Mouse (Mus musculus) lung, postnatal 0 days (tissue): ENCODE data around the gene Ntn4. TPM values are rescaled to one million over a fixed set of nuclear protein-coding genes. Genes with fewer than 3 reads are reported as not detected.

Experiments
- ATAC-seq: fragments of 200-750 bp; cut with Nextera tagmentation; 2 replicates; pipeline ENCODE4 v1.8.0; 2017; ENCODE audit warnings: moderate library complexity
- DNase-seq: peaks from one replicate; pipeline ENCODE4 v3.0.0-alpha.2; 2016; ENCODE audit warnings: low spot score
- H3K27ac ChIP-seq: fragments of 300-500 bp; sonication (generic); 2 replicates; pipeline ENCODE4 v1.5.1; 2014; ENCODE audit warnings: antibody characterized with exemption, mild to moderate bottlenecking, low read length, mixed read lengths
- H3K27me3 ChIP-seq: fragments of 300-500 bp; sonication (generic); replicated peaks from 2 replicates; pipeline ENCODE4 v1.6.1; 2014; ENCODE audit warnings: low read length, mixed read lengths; ENCODE audit not compliant: insufficient read depth
- H3K36me3 ChIP-seq: fragments of 300-500 bp; sonication (generic); 2 replicates; pipeline ENCODE4 v1.6.1; 2014; ENCODE audit warnings: low read length, mixed read lengths; ENCODE audit not compliant: insufficient read depth
- H3K4me1 ChIP-seq: fragments of 300-500 bp; sonication (generic); 2 replicates; pipeline ENCODE4 v1.6.1; 2014; ENCODE audit warnings: antibody characterized with exemption, low read depth, low read length, mixed read lengths; ENCODE audit not compliant: insufficient read depth
- H3K4me2 ChIP-seq: fragments of 300-500 bp; sonication (generic); replicated peaks from 2 replicates; pipeline ENCODE4 v1.6.1; 2014; ENCODE audit warnings: low read depth, mild to moderate bottlenecking, low read length, moderate library complexity, mixed read lengths
- H3K4me3 ChIP-seq: fragments of 300-500 bp; sonication (generic); 2 replicates; pipeline ENCODE4 v1.5.1; 2014; ENCODE audit warnings: low read depth, low read length
- H3K9ac ChIP-seq: fragments of 300-500 bp; sonication (generic); replicated peaks from 2 replicates; pipeline ENCODE4 v1.6.1; 2014; ENCODE audit warnings: low read depth, mild to moderate bottlenecking
- H3K9me3 ChIP-seq: fragments of 300-500 bp; sonication (generic); 2 replicates; pipeline ENCODE4 v1.6.1; 2016; ENCODE audit warnings: low read length, mixed read lengths
- CTCF ChIP-seq: IDR thresholded peaks from 2 replicates; pipeline ENCODE4 v1.5.1; 2016; ENCODE audit warnings: antibody characterized with exemption, mild to moderate bottlenecking
- EP300 ChIP-seq: IDR thresholded peaks from 2 replicates; pipeline ENCODE4 v1.6.1; 2016; ENCODE audit warnings: antibody characterized with exemption, mild to moderate bottlenecking, control low read depth
- WGBS: fragments of 180-500 bp; shearing (Covaris S2); extraction: QIAGEN DNeasy Blood & Tissue Kit; methylation state at CpG from one replicate; pipeline ENCODE4 v1.1.7; 2014; 5-methylcytosine and 5-hydroxymethylcytosine counted together
- polyA plus RNA-seq: library from polyadenylated mRNA; unstranded; fragments of >200 nt; fragmentation: Nextera tagmentation; extraction: Ambion mirVana; gene quantifications from 2 replicates; pipeline ENCODE4 v1.2.1, GENCODE M21; 2015

The Ntn4 gene
- polyA plus RNA-seq, 1 experiment from 2014 or later, result 1.4 TPM

DNA sequence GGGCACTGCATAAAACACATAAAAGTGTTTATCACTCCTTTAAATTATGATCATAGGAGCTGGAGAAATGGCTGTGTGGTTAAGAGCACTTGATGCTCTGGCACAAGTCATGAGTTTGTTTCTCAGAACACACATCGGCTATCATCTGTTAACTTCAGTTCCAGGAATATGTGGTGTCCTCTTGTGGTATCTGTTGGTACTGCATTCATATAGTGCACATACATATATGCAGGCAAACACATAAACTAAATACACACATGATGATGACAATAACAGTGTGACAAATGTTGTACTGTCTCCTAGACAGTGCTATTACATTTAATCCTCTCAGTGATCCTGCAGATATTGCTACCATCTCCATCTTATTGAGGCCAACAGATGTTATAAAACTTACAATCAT, 37.2 kb upstream of the Ntn4 start:
- Histone ChIP-seq H3K27ac (no peak overlapping the region), H3K9me3 (no peaks in the 10 kb centered on the region), H3K4me3 (no peak overlapping the region), H3K4me2 (no peak overlapping the region), H3K27me3 (no peaks in the 10 kb centered on the region), H3K9ac (no peak overlapping the region), H3K4me1 (no peaks in the 10 kb centered on the region), H3K36me3 (no peaks in the 10 kb centered on the region)
- ATAC-seq (no peak), DNase-seq (no peak)
- 90% methylated on average over 1 of the region's 1 CpGs for whole genome bisulfite sequencing
- TF ChIP-seq CTCF (peak; percentile 21; the same call in 1 of the 2 replicates), EP300 (no peak)

DNA sequence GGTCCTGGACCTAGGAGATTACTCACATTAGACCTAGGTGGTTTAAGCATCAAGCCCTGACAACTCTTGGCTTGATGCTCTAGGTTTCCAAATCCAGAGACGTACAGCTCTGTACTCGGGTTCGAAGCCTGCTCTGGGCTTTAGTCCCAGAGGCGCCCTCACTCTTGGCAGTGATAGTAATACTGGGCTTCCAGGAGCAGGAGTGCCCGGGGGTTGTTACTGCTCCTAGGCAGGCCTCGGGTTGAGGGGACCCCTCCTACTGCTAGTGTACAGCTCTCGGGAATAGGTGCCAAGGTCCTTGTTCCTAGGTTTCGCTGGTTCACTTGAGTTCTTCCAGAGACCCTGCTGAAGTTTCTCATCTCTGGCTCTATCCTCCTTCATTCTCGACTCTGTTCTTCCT, 34.2 kb upstream of the Ntn4 start:
- Histone ChIP-seq H3K4me2 (no peak overlapping the region), H3K27me3 (no peaks in the 10 kb centered on the region), H3K9me3 (no peaks in the 10 kb centered on the region), H3K9ac (no peak overlapping the region), H3K27ac (no peak overlapping the region), H3K36me3 (no peaks in the 10 kb centered on the region), H3K4me1 (no peaks in the 10 kb centered on the region), H3K4me3 (no peak overlapping the region)
- WGBS, result 86% methylated on average over 9 of the region's 9 CpGs
- TF ChIP-seq CTCF (no peak), EP300 (no peak)
- DNase-seq (no peak), ATAC-seq (no peak)

DNA sequence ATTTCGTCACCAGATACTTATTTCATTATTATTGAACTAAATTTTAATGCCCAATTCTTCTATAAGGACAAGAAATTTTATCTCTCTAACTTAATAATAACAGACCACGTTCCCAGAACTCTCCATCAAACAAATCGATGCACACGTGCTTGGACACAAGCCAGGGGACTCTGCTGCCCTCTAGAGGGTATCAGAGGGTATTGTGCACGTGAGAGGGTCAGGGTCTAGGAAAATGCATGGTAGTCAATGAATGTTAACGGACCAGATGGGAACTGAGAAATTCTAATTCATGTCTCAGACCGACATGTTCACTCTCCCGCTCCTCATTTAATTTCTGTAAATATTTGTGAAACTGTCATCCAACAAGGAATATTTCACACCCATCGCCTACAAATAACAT, 32.4 kb upstream of the Ntn4 start:
- 46% methylated on average over 9 of the region's 9 CpGs for WGBS
- Histone ChIP-seq H3K9me3 (no peaks in the 10 kb centered on the region), H3K36me3 (no peaks in the 10 kb centered on the region), H3K4me3 (no peak overlapping the region), H3K4me2 (no peak overlapping the region), H3K9ac (no peak overlapping the region), H3K27me3 (no peaks in the 10 kb centered on the region), H3K27ac (no peak overlapping the region), H3K4me1 (no peaks in the 10 kb centered on the region)
- TF ChIP-seq EP300 (no peak), CTCF (peak; percentile 65)
- no peak for DNase-seq
- no peak for ATAC-seq

DNA sequence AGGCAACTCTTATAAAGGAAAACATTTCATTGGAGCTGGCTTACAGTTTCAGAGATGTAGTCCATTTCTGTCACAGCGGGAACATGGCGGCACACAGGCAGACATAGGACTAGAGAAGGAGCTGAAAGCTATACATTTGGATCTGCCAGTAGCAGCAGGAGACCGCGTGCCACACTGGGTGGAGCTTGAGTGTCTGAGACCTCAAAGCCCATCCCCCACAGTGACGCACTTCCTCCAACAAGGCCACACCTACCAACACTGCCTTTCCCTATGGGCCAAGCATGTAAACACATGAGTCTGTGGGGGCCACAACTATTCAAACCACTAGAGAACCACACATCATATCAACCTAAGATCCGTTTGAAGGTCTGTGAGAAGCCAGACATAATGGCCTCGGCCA, 31.2 kb upstream of the Ntn4 start:
- DNase-seq, result no peak
- H3K27me3 ChIP-seq, result no peaks in the 10 kb centered on the region
- H3K4me3 ChIP-seq, result no peak overlapping the region
- H3K4me1 ChIP-seq, result no peaks in the 10 kb centered on the region
- no peaks in the 10 kb centered on the region for H3K36me3 ChIP-seq
- no peak overlapping the region for H3K27ac ChIP-seq
- no peaks in the 10 kb centered on the region for H3K9me3 ChIP-seq
- no peak overlapping the region for H3K4me2 ChIP-seq
- TF ChIP-seq EP300 (no peak), CTCF (no peak)
- H3K9ac ChIP-seq, result no peak overlapping the region
- ATAC-seq, result no peak
- WGBS, result 91% methylated on average over 7 of the region's 7 CpGs

DNA sequence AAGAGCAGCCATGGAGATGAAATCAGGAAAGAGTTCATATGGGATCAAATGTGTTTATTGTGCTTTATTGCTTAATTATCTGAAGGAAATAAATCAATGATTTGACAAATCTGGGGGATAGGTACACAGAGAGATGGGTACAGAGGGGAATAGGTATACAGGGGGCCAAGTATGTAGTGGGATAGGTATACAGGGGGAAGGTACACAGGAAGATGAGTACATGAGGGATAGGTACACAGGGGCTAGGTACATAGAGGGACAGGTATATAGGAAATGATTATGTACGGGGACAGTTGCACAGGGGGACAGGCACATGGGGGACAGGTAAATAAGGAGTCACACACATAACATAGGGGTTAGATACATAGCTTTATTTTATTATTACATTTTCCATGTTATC, 29.6 kb upstream of the Ntn4 start:
- TF ChIP-seq EP300, result no peak
- no peak for DNase-seq
- H3K36me3 ChIP-seq, result no peaks in the 10 kb centered on the region
- no peaks in the 10 kb centered on the region for H3K9me3 ChIP-seq
- H3K9ac ChIP-seq, result no peak overlapping the region
- no peak overlapping the region for H3K4me3 ChIP-seq
- no peak overlapping the region for H3K4me2 ChIP-seq
- H3K27me3 ChIP-seq, result no peaks in the 10 kb centered on the region
- 97% methylated on average over 1 of the region's 1 CpGs for WGBS
- H3K27ac ChIP-seq, result no peak overlapping the region
- no peaks in the 10 kb centered on the region for H3K4me1 ChIP-seq
- no peak for ATAC-seq

DNA sequence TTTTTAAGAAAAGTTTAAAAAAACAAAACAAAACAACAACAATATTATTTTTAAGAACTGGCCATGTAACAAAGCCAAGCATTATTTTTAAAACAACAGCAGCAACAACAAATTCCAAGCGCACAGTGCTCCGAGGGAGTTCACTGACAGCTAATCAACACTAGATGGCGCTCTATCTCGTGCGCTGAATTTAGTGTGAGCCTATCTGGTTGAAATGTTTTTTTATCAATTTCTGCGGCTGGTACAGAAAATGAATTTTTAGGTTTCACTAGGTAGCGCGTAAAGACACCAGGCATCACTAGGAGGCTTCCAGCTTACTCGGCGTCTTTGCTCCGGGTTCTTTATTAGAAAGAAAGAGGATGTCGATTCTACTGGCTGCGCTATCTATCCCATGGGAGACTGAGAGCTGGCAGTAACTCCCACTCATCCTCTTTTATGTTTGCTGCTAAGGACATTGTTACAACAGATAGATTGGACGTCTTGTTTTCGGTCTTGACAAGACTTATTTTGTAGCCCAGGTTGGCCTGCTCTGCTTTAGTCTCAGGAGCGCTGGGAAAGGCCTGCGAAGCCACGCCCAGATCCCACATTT, 29.0 kb upstream of the Ntn4 start:
- peak; percentile 74 for DNase-seq
- Histone ChIP-seq H3K4me2 (no peak overlapping the region), H3K27me3 (no peaks in the 10 kb centered on the region), H3K4me1 (no peaks in the 10 kb centered on the region), H3K36me3 (no peaks in the 10 kb centered on the region), H3K27ac (no peak overlapping the region), H3K4me3 (no peak overlapping the region), H3K9ac (no peak overlapping the region), H3K9me3 (no peaks in the 10 kb centered on the region)
- 43% methylated on average over 18 of the region's 18 CpGs for WGBS
- no peak for ATAC-seq
- TF ChIP-seq EP300 (no peak), CTCF (peak; percentile 92)

DNA sequence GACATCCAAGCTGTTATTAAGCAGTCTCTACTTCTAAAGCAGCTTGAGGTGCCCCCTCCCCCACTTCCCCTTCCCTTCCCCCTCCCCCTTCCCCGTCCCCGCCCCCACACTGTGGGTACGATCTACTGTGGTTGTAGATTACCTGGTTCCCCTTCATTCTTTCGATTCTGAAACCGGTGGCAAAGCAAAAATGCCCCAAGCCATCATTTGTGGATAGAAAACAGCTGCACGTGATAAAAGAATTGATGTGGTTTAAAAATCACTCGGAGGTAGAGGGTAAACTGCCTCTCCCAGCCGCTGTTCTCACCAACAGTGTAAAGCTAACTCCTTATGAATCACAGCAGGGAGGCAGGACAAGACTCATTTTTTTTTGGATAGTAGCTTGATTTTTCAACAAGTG, 25.6 kb upstream of the Ntn4 start:
- Histone ChIP-seq H3K27me3 (no peaks in the 10 kb centered on the region), H3K4me1 (no peaks in the 10 kb centered on the region), H3K4me2 (no peak overlapping the region), H3K9ac (no peak overlapping the region), H3K27ac (no peak overlapping the region), H3K4me3 (no peak overlapping the region), H3K36me3 (no peaks in the 10 kb centered on the region), H3K9me3 (no peaks in the 10 kb centered on the region)
- TF ChIP-seq EP300 (no peak), CTCF (no peak)
- ATAC-seq, result no peak
- no peak for DNase-seq
- 70% methylated on average over 8 of the region's 8 CpGs for whole genome bisulfite sequencing
